Mouse (Mus musculus): ENCODE data around the gene Sectm1b.
"Not testable (repeated sequence)": the region's sequence is repeated elsewhere in the genome, so short reads cannot be mapped to it uniquely, and the experiment has no call there.

Sectm1b gene

GRCm38 (mm10) chr11:121063379-121063778 lies at the start of gene Sectm1b:
Gene Sectm1b (minus strand): TSS chr11:121063569.
- peak; percentile 55 for DNase-seq

GRCm38 (mm10) chr11:121112091-121112775 lies 48.9 kb upstream of the Sectm1b start:
- peak; percentile 31 for DNase-seq

- no peak for DNase-seq
These were observed 48.2 kb upstream of the Sectm1b start for GRCm38 (mm10) chr11:121111601-121112000.

GRCm38 (mm10) chr11:121111051-121111450 lies 47.7 kb upstream of the Sectm1b start:
- no peak for DNase-seq

GRCm38 (mm10) chr11:121109986-121110385 lies 46.6 kb upstream of the Sectm1b start:
- peak; percentile 48 for DNase-seq

- DNase-seq, result no peak
These were observed 44.7 kb upstream of the Sectm1b start for GRCm38 (mm10) chr11:121108061-121108460.

GRCm38 (mm10) chr11:121107242-121107641 lies 43.9 kb upstream of the Sectm1b start:
- DNase-seq, result not testable (repeated sequence)

- DNase-seq, result peak; percentile 46
These were observed 37.9 kb upstream of the Sectm1b start for GRCm38 (mm10) chr11:121101124-121101805.

- peak; percentile 44 for DNase-seq
These were observed 37.3 kb upstream of the Sectm1b start for GRCm38 (mm10) chr11:121100692-121101091.

GRCm38 (mm10) chr11:121099762-121100161 lies 36.4 kb upstream of the Sectm1b start:
- peak; percentile 43 for DNase-seq

- DNase-seq, result no peak
These were observed 29.5 kb upstream of the Sectm1b start for GRCm38 (mm10) chr11:121092606-121093585.

GRCm38 (mm10) chr11:121090943-121091342 lies 27.6 kb upstream of the Sectm1b start:
- no peak for DNase-seq

GRCm38 (mm10) chr11:121089756-121090546 lies 26.6 kb upstream of the Sectm1b start:
- DNase-seq, result no peak

GRCm38 (mm10) chr11:121088997-121089396 lies 25.6 kb upstream of the Sectm1b start:
- no peak for DNase-seq

- DNase-seq, result no peak
These were observed 22.9 kb upstream of the Sectm1b start for GRCm38 (mm10) chr11:121086296-121086695.

- DNase-seq, result no peak
These were observed 21.8 kb upstream of the Sectm1b start for GRCm38 (mm10) chr11:121085181-121085580.

GRCm38 (mm10) chr11:121082857-121083500 lies 19.6 kb upstream of the Sectm1b start:
- DNase-seq, result no peak

- DNase-seq, result no peak
These were observed 18.9 kb upstream of the Sectm1b start for GRCm38 (mm10) chr11:121082250-121082649.

- DNase-seq, result no peak
These were observed 17.8 kb upstream of the Sectm1b start, which contains the start of gene Sectm1a for GRCm38 (mm10) chr11:121081120-121081519. Gene Sectm1a (minus strand): TSS chr11:121081220.

- no peak for DNase-seq
These were observed 17.0 kb upstream of the Sectm1b start for GRCm38 (mm10) chr11:121080330-121080729.

GRCm38 (mm10) chr11:121075655-121076054 lies 12.3 kb upstream of the Sectm1b start:
- DNase-seq, result no peak

- not testable (repeated sequence) for DNase-seq
These were observed 6.3 kb upstream of the Sectm1b start for GRCm38 (mm10) chr11:121069662-121070061.
